Mouse (Mus musculus) neural tube, embryonic 14.5 days (tissue): ENCODE data around the gene Eef1akmt2. TPM values are rescaled to one million over a fixed set of nuclear protein-coding genes. Genes with fewer than 3 reads are reported as not detected.

ENCODE experiments used
- ATAC-seq: fragments of 200-750 bp; cut with Nextera tagmentation; 2 replicates; pipeline ENCODE4 v1.8.0; 2017; ENCODE audit warnings: low read depth, mild to moderate bottlenecking, moderate TSS enrichment, moderate library complexity
- H3K27ac ChIP-seq: fragments of 300-500 bp; sonication (generic); 2 replicates; pipeline ENCODE4 v1.5.1; 2014; ENCODE audit warnings: low read depth, mild to moderate bottlenecking, control low read depth, low read length, moderate library complexity, mixed read lengths
- H3K27me3 ChIP-seq: fragments of 300-500 bp; sonication (generic); 2 replicates; pipeline ENCODE4 v1.6.1; 2014; ENCODE audit warnings: low read length; ENCODE audit not compliant: control insufficient read depth, insufficient read depth
- H3K36me3 ChIP-seq: fragments of 300-500 bp; sonication (generic); 2 replicates; pipeline ENCODE4 v1.6.1; 2014; ENCODE audit warnings: low read length, mixed read lengths; ENCODE audit not compliant: control insufficient read depth, insufficient read depth
- H3K4me1 ChIP-seq: fragments of 300-500 bp; sonication (generic); 2 replicates; pipeline ENCODE4 v1.6.1; 2014; ENCODE audit warnings: low read length; ENCODE audit not compliant: control insufficient read depth, insufficient read depth
- H3K4me2 ChIP-seq: fragments of 300-500 bp; sonication (generic); 2 replicates; pipeline ENCODE4 v1.6.1; 2014; ENCODE audit warnings: mild to moderate bottlenecking, low read depth, low read length, control low read depth
- H3K4me3 ChIP-seq: fragments of 300-500 bp; sonication (generic); 2 replicates; pipeline ENCODE4 v1.5.1; 2014; ENCODE audit warnings: low read depth, low read length, control low read depth, mixed read lengths
- H3K9ac ChIP-seq: fragments of 300-500 bp; sonication (generic); replicated peaks from 2 replicates; pipeline ENCODE4 v1.6.1; 2014; ENCODE audit warnings: low read depth, mild to moderate bottlenecking, control low read depth, low read length, mixed read lengths
- H3K9me3 ChIP-seq: fragments of 300-500 bp; sonication (generic); 2 replicates; pipeline ENCODE4 v1.6.1; 2016; ENCODE audit warnings: low read length; ENCODE audit not compliant: control insufficient read depth
- WGBS: fragments of 180-500 bp; shearing (Covaris S2); extraction: QIAGEN DNeasy Blood & Tissue Kit; methylation state at CpG from one replicate; pipeline ENCODE4 v1.1.7; 2014; 5-methylcytosine and 5-hydroxymethylcytosine counted together
- polyA plus RNA-seq: library from polyadenylated mRNA; unstranded; fragments of >200 nt; fragmentation: Nextera tagmentation; extraction: Ambion mirVana; gene quantifications from 2 replicates; pipeline ENCODE4 v1.2.1, GENCODE M21; 2014

Eef1akmt2 gene
- polyA plus RNA-seq, 1 experiment from 2014 or later = 97.5 TPM

DNA sequence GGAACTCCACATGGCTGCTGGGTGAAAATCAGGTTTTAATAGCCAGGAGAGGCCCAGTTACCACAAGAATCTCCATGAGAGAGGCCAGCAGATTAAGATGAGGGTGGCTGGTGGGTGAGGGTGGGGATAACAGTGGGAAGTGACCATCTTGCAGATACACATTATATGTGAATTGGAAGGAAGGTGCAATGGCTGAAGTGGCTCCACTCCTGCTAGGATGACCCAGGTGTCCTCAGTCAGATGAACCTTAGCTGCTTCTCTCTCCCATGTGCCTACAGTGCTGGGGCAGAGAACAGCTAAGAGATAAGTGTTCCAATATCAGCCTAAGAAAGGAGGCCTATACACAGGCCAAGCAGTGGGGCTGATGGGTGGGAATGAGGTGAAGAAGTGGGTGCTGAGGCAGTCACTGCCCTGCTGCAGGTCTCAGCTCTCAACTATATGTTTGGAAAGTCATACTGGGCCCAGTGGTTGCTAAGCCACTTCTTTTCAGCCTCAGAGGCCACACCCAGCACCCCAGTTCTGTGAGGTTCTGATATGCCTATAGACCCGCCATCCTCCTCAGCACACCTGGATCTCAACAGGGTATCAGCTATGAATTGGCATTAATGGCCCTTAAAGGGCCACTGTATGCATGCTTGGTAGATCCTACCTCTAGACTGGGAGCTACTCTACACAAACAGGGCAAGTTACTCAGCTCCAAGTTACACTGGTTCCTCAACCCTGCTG lies 74.6 kb downstream of the Eef1akmt2 start:
- H3K36me3 ChIP-seq = no peaks in the 10 kb centered on the region
- no peak overlapping the region for H3K4me3 ChIP-seq
- H3K27me3 ChIP-seq = no peaks in the 10 kb centered on the region
- H3K9ac ChIP-seq = no peak overlapping the region
- no peaks in the 10 kb centered on the region for H3K9me3 ChIP-seq
- H3K4me2 ChIP-seq = no peak overlapping the region
- ATAC-seq = no peak
- peaks cover 17% of the 10 kb centered on the region for H3K4me1 ChIP-seq
- H3K27ac ChIP-seq = no peak overlapping the region
- 90% methylated on average over 1 of the region's 1 CpGs for WGBS

Other genes starting within 250 kb of the Eef1akmt2 start
- gene Lhpp, start 242.0 kb downstream of the Eef1akmt2 start, polyA plus RNA-seq = 43.4 and 55.0 TPM in 2 replicates
- gene Fam53b, start 38.8 kb downstream of the Eef1akmt2 start, polyA plus RNA-seq = 11.8 and 13.7 TPM in 2 replicates
- 42.2 and 44.1 TPM in 2 replicates for gene Abraxas2, start 6.6 kb upstream of the Eef1akmt2 start, polyA plus RNA-seq
- gene Zranb1, start 78.5 kb upstream of the Eef1akmt2 start, polyA plus RNA-seq = 29.3 and 32.0 TPM in 2 replicates